In the genomic region with DNA sequence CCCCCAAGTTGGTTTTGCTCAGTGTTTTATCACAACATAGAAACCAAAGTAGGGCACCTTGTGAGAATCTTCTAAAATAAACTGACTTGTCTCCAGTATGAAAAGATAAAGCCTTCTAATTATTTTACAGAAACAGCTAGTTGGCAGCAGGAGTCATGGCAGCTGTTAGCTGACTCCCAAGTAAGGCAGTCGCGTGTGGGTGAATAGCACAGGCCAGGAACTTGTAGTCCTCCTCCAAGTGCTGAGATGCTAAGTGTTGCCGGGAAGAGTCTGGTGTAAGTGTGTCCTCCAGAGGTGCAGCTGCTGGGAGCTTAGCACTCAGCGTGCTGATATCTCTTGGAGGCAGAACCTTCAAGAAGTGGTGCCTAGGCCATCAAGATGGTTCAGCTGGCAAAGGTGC, we compare ENCODE assay signal across 21 mouse cellular contexts.
DNase-seq lines count a peak whose midpoint lies in the region; ATAC-seq and TF ChIP-seq lines count a peak whose summit lies in the region.
"Had no signal": no experiment of that assay in that cellular context is flagged by ENCODE, and none has a peak within 500 bp of the region (broad histone marks: within the 10 kb centered on the region; RNA-seq: fewer than 3 reads in every experiment).

No protein-coding gene starts in this region.

- H3K27ac ChIP-seq in midbrain, embryonic 16.5 days (ENCODE audit: low read length): no peak overlapping the region
- no peak overlapping the region for H3K27ac ChIP-seq in hindbrain, postnatal 0 days
- H3K27ac ChIP-seq: forebrain, embryonic 13.5 days had no signal

- no peak overlapping the region for H3K9ac ChIP-seq in midbrain, embryonic 16.5 days (ENCODE audit: low read depth, low read length)
- H3K9ac ChIP-seq in hindbrain, postnatal 0 days (replicated peaks; ENCODE audit: low read length): no peak overlapping the region
- H3K9ac ChIP-seq: forebrain, embryonic 13.5 days; liver, postnatal 0 days had no signal

- no peaks in the 10 kb centered on the region for H3K4me1 ChIP-seq in midbrain, embryonic 16.5 days (ENCODE audit: control insufficient read depth, insufficient read depth, low read length)
- H3K4me1 ChIP-seq in hindbrain, postnatal 0 days (ENCODE audit: insufficient read depth, low read length): no peaks in the 10 kb centered on the region
- H3K4me1 ChIP-seq: forebrain, embryonic 13.5 days; megakaryocyte, embryonic 14.5 days had no signal

- TF ChIP-seq CTCF in hindbrain, postnatal 0 days (IDR thresholded peaks at IDR 0.05; ENCODE audit: low read depth): no peak

- intact Hi-C loops in left cerebral cortex, postnatal 14 days (cut with DNase I): loop anchor here (2.0 kb wide), 1 partner anchor 123 kb away; no protein-coding TSS in a partner anchor

- H3K9me3 ChIP-seq in midbrain, embryonic 16.5 days (replicated peaks; ENCODE audit: control insufficient read depth, low read length, poor library complexity, severe bottlenecking): no peaks in the 10 kb centered on the region
- H3K9me3 ChIP-seq in hindbrain, postnatal 0 days (ENCODE audit: low read length): no peaks in the 10 kb centered on the region
- H3K9me3 ChIP-seq: forebrain, embryonic 13.5 days; megakaryocyte, embryonic 14.5 days had no signal

- H3K4me2 ChIP-seq in midbrain, embryonic 16.5 days (ENCODE audit: low read length): no peak overlapping the region
- no peak overlapping the region for H3K4me2 ChIP-seq in hindbrain, postnatal 0 days (ENCODE audit: low read depth, low read length)
- H3K4me2 ChIP-seq: forebrain, embryonic 13.5 days; heart, embryonic 11.5 days had no signal

- WGBS in midbrain, embryonic 16.5 days: 87% methylated on average over 4 of the region's 4 CpGs
- 75% methylated on average over 4 of the region's 4 CpGs for WGBS in hindbrain, postnatal 0 days

- no peak overlapping the region for H3K4me3 ChIP-seq in midbrain, embryonic 16.5 days (ENCODE audit: low read depth, low read length)
- no peak overlapping the region for H3K4me3 ChIP-seq in hindbrain, postnatal 0 days (ENCODE audit: low read length)
- H3K4me3 ChIP-seq: forebrain, embryonic 13.5 days; megakaryocyte, embryonic 14.5 days; myocyte had no signal

- no peaks in the 10 kb centered on the region for H3K27me3 ChIP-seq in midbrain, embryonic 16.5 days (ENCODE audit: control insufficient read depth, insufficient read depth, low read depth, low read length)
- no peaks in the 10 kb centered on the region for H3K27me3 ChIP-seq in hindbrain, postnatal 0 days (ENCODE audit: insufficient read depth, low read length)
- H3K27me3 ChIP-seq: CH12.LX; forebrain, embryonic 13.5 days had no signal

- H3K36me3 ChIP-seq in midbrain, embryonic 16.5 days (ENCODE audit: control insufficient read depth, insufficient read depth, low read length): no peaks in the 10 kb centered on the region
- no peaks in the 10 kb centered on the region for H3K36me3 ChIP-seq in hindbrain, postnatal 0 days (ENCODE audit: insufficient read depth, low read length)

- peak; percentile 58 to 67 for DNase-seq in frontal cortex, adult 2 months (ENCODE audit: extremely low spot score in 1 of 2, low spot score in 1 of 2)
- no peak for DNase-seq in frontal cortex, postnatal 10 days (ENCODE audit: low spot score in 2 of 2)
- peak; percentile 47 to 48 for DNase-seq in right cerebral cortex, adult 2 months (ENCODE audit: low spot score in 2 of 2)
- DNase-seq in right cerebral cortex, postnatal 10 days (ENCODE audit: low spot score in 2 of 2): no peak
- peak; percentile 36 to 69 for DNase-seq in left cerebral cortex, postnatal 14 days (ENCODE audit: low spot score in 2 of 2)
- DNase-seq in hindbrain, postnatal 0 days (ENCODE audit: low spot score): no peak
- no peak for DNase-seq in lung, postnatal 14 days
- DNase-seq: adrenal gland, postnatal 14 days; cerebellum, adult 2 months; heart, postnatal 10 days; kidney, adult 18-20 months; kidney, postnatal 10 days; liver, postnatal 0 days; midbrain, embryonic 14.5 days; thymus, adult 18-20 months had no signal

- no peak for ATAC-seq in midbrain, embryonic 16.5 days
- no peak for ATAC-seq in hindbrain, postnatal 0 days
- ATAC-seq: forebrain, embryonic 13.5 days; liver, postnatal 0 days had no signal

Comparison
In these comparisons a context has a peak if more than half of its experiments do, and no peak if none do; other contexts are left out.
1. DNase-seq: peak in frontal cortex, adult 2 months (2 of 2), right cerebral cortex, adult 2 months (2 of 2) and left cerebral cortex, postnatal 14 days (2 of 2); none in frontal cortex, postnatal 10 days (0 of 2), right cerebral cortex, postnatal 10 days (0 of 2), hindbrain, postnatal 0 days (single experiment) and lung, postnatal 14 days (single experiment).